Mouse (Mus musculus) small intestine, adult 10 weeks (tissue): ENCODE data around the gene Irgq. TPM values are rescaled to one million over a fixed set of nuclear protein-coding genes. Genes with fewer than 3 reads are reported as not detected.

Experiments
- polyA plus RNA-seq: library from polyadenylated mRNA; stranded (reverse); fragments of 350-450 nt; fragmentation: Illumina TruSeq; extraction: RNeasy Lipid Tissue Mini Kit (QIAGEN cat#74804); gene quantifications from one replicate; pipeline ENCODE4 v1.2.3, GENCODE M21; 2014; ENCODE audit warnings: low replicate concordance

Irgq gene
- polyA plus RNA-seq = 4.3 TPM

DNA sequence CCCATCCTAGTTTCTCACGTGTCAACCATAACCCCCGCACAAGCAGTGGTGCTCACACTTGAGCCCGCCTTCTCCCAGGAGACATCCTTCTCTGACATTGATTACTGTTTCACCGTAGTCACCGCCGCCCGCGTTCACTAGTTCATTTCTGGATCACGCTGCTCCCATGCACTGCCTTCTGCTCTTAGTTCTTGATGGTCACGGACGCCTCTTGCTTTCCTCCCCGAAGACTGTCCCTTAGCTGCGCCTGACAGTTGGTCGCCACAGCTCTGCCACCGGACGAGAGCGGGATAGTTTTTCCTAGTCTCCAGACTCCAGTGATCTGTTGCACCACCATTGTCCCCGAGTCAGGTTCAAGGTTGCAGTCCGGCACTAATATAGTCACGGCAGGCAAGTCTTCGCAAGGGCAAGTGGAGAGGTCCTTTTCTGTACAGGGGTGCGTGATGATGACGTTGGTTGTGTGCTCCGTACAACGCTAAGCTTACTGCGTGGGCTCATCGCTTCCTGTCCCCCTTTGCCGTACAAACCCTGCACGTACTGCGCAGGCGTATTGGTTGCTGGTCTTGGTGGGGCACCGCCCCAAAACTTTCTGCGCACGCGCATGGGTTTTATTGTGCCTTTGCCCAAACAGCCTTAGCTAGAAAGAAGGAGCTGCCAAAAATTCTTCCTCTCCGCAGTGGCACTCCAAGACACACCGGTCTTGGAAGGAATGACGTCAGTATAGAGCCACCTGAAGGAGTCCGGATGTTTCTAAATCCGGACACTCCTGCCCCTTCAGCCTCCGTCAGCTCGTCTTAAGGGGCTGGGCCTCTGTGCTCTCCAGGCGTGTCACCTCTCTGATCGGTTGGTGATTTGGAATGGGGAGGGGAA is at the start of gene Irgq:
Gene Irgq, plus strand, starts transcription at position 628 of the 870 bp plus-strand sequence.

DNA sequence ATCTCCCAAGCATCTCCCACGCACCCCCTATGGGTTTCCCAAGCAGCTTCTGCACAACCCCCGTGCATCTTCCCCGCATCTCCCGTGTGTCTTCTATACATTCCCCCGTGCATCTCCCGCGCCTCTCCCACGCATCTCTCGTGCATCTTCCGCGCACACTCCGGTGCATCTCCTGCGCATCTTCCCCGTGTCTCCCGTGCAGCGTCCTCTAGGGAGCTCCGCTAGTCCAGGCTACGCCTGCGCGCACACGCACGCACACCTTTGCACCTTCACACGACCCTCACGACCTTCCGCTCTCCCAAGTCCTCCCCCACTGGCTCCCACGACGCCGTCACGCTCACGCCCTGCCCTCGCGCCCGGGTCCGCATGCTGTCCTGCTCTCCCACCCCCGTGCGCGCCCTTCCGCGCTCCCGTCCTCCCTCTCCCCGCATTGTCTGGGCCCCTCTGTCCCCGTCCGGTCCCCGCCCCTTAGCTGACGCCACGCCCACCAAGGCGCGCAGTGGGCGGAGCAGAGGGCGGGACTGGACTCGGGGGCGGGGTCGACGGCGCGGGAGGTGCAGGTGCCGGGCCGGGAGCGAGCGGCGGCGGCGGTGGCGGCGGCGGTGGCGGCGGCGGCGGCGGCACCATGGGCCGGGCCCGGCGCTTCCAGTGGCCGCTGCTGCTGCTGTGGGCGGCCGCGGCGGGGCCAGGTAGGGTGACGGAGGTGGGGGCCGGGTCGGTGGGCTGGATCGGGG is 48.8 kb upstream of the Irgq start, which contains the start of gene Cadm4:
Gene Cadm4, plus strand, starts transcription at position 550 of the 734 bp plus-strand sequence.

DNA sequence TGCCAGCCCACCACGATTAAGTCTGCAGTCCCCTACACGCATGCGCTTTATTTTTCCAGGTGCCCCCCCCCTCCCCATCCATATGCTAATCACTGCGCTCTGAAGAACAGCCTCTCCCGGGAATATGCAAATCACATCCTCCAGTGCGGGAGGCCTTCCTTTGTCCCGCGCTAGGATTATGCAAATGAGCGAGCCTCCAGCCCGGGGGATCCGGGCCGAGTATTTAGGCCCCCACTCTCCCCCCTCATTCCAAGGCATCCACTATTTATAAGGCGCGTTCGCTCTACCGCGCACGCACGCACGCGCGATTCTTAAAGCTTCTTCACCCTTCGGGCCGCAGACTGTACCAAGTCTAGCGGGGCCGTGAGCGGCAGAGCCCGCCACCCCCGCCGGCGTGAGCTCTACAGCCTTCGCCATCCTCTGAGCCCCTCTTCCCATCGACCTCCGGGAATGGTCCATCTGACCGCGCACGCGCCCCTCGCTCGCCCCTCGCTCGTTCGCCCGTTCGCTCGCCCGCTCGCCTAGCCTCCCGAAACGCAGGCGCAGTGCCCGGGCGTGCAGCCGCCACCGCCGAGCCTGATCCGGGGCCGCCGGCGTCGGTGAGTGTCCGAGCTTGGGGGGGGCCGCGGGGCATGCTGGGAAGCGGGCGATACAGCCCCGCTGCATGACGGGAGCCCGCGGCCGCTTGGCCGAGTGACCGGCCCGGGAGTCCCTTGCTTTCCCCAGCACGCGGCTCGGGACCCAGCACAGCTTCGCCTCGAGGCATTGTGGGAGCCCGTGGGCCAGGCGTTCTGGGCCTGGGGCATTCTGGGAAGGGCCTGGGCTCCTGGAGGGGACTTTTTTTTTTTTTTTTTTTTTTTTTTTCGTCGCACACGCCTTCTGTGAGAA is 23.4 kb upstream of the Irgq start, which contains the start of gene Zfp428:
Gene Zfp428, plus strand, starts transcription at position 169 of the 888 bp plus-strand sequence.

GRCm38 (mm10) chr7:24512355-24512754 is 18.1 kb upstream of the Irgq start, which contains the start of gene AC161166.1:
Gene AC161166.1 (minus strand): TSS chr7:24512455.

DNA sequence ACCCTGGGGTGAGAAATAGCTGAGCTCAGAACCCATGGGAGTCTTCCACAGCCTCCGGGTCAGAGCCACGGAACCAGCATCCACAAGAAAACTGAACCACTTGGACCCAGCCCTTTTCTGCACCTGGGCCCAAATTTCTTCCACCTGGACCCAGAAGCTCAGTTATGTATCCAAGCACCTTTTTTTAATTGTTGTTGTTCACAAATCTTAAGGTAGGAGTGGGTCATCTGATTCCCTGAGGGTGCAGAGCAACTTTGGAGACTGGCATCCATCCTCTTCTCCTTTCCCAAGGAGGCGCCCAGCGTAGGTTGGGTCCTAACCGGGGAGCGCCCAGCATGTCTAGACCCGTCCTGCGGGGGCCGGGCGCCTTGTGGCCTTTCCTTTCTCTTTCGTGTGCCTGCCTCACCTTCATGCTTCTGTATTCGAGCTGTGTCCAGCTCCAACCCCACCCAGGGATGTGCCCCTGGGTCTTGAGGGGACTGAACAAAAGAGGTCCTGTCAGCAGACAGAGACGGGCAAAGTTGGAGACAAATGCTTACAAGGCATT is 15.7 kb downstream of the Irgq start, which contains the start of the genes Pinlyp and Xrcc1:
Gene Pinlyp, minus strand, starts transcription at position 51 of the 547 bp plus-strand sequence.
Gene Xrcc1, plus strand, starts transcription at position 222 of the 547 bp plus-strand sequence.

GRCm38 (mm10) chr7:24587330-24588105 is 57.0 kb downstream of the Irgq start, which contains the start of the genes Ethe1 and Zfp575:
Gene Ethe1 (plus strand): TSS chr7:24587543.
Gene Zfp575 (minus strand): TSS chr7:24587641.

Other genes with a start within 250 kb of the Irgq start
- 2.2 TPM for gene Zfp61, start 229.5 kb upstream of the Irgq start, polyA plus RNA-seq
- 0.85 TPM for gene Zfp94, start 214.0 kb upstream of the Irgq start, polyA plus RNA-seq
- gene Tescl, start 196.8 kb upstream of the Irgq start, polyA plus RNA-seq = not detected
- gene Lypd5, start 181.5 kb upstream of the Irgq start, polyA plus RNA-seq = not detected
- 0.11 TPM for gene Kcnn4, start 160.4 kb upstream of the Irgq start, polyA plus RNA-seq
- gene Smg9, start 131.1 kb upstream of the Irgq start, polyA plus RNA-seq = 0.33 TPM
- not detected for gene Irgc1, start 78.4 kb upstream of the Irgq start, polyA plus RNA-seq
- gene Plaur, start 68.2 kb upstream of the Irgq start, polyA plus RNA-seq = 0.30 TPM
- gene Cadm4, start 48.7 kb upstream of the Irgq start, polyA plus RNA-seq = not detected
- not detected for gene Zfp428, start 23.7 kb upstream of the Irgq start, polyA plus RNA-seq
- not detected for gene AC161166.1, start 18.2 kb upstream of the Irgq start, polyA plus RNA-seq
- gene Pinlyp, start 15.4 kb downstream of the Irgq start, polyA plus RNA-seq = not detected
- 1.2 TPM for gene Xrcc1, start 15.6 kb downstream of the Irgq start, polyA plus RNA-seq
- 0.48 TPM for gene Ethe1, start 56.9 kb downstream of the Irgq start, polyA plus RNA-seq
- gene Zfp575, start 57.0 kb downstream of the Irgq start, polyA plus RNA-seq = not detected
- gene Phldb3, start 80.1 kb downstream of the Irgq start, polyA plus RNA-seq = not detected
- not detected for gene Lypd3, start 105.9 kb downstream of the Irgq start, polyA plus RNA-seq
- gene Tex101, start 146.0 kb downstream of the Irgq start, polyA plus RNA-seq = not detected
- gene BC049730, start 178.6 kb downstream of the Irgq start, polyA plus RNA-seq = not detected
- gene Gm4763, start 196.2 kb downstream of the Irgq start, polyA plus RNA-seq = not detected
- gene Cd177, start 229.6 kb downstream of the Irgq start, polyA plus RNA-seq = not detected
- gene Ceacam10, start 246.5 kb downstream of the Irgq start, polyA plus RNA-seq = 0.59 TPM